8 mouse cellular contexts compared by ENCODE assay signal in genomic region chr8:46941295-46941694, GRCm38 (mm10). TPM values are rescaled to one million over a fixed set of nuclear protein-coding genes. Genes with fewer than 3 reads are reported as not detected.
DNase-seq lines count a peak whose midpoint lies in the region; ATAC-seq lines count a peak whose summit lies in the region.

No protein-coding gene starts in this region.

- H3K9me3 ChIP-seq in liver, embryonic 16.5 days (replicated peaks; ENCODE audit: control insufficient read depth, low read length): no peaks in the 10 kb centered on the region
- H3K9me3 ChIP-seq in heart, embryonic 13.5 days: no peaks in the 10 kb centered on the region

- no peak overlapping the region for H3K4me2 ChIP-seq in liver, embryonic 16.5 days (ENCODE audit: low read depth, low read length)
- H3K4me2 ChIP-seq in heart, embryonic 13.5 days: peak overlapping the region; percentile 43

- no peak overlapping the region for H3K27ac ChIP-seq in liver, embryonic 16.5 days (ENCODE audit: low read length)
- H3K27ac ChIP-seq in heart, embryonic 13.5 days (replicated peaks): peak overlapping the region; percentile 43

- H3K36me3 ChIP-seq in liver, embryonic 16.5 days (ENCODE audit: control insufficient read depth, insufficient read depth): no peaks in the 10 kb centered on the region
- H3K36me3 ChIP-seq in heart, embryonic 13.5 days: no peaks in the 10 kb centered on the region

- no peaks in the 10 kb centered on the region for H3K27me3 ChIP-seq in liver, embryonic 16.5 days (ENCODE audit: control insufficient read depth, insufficient read depth, low read depth, low read length)
- no peaks in the 10 kb centered on the region for H3K27me3 ChIP-seq in heart, embryonic 13.5 days (replicated peaks)

- ATAC-seq in liver, embryonic 16.5 days (ENCODE audit: low read depth): peak; percentile 58
- no peak for ATAC-seq in heart, embryonic 13.5 days (ENCODE audit: extremely low read depth, insufficient number of reproducible peaks, low FRiP score, low TSS enrichment)

- 55% methylated on average over 11 of the region's 11 CpGs for WGBS in liver, embryonic 16.5 days (ENCODE audit: insufficient replicate concordance)
- WGBS in heart, embryonic 13.5 days: 48% methylated on average over 11 of the region's 11 CpGs

- DNase-seq in liver: no peak
- peak; percentile 48 for DNase-seq in adrenal gland, postnatal 10 days
- DNase-seq in kidney, postnatal 36 days: peak; percentile 83 to 92
- peak; percentile 54 to 60 for DNase-seq in spleen, adult 18-20 months
- DNase-seq in right cerebral cortex, postnatal 14 days: no peak
- no peak for DNase-seq in neural tube, embryonic 10.5 days (ENCODE audit: extremely low spot score, low spot score)

- H3K4me1 ChIP-seq in liver, embryonic 16.5 days (ENCODE audit: control insufficient read depth, low read depth, low read length): no peaks in the 10 kb centered on the region
- H3K4me1 ChIP-seq in heart, embryonic 13.5 days: peaks cover 13% of the 10 kb centered on the region

- H3K4me3 ChIP-seq in liver, embryonic 16.5 days (ENCODE audit: low read depth, low read length): no peak overlapping the region
- no peak overlapping the region for H3K4me3 ChIP-seq in heart, embryonic 13.5 days

- no peak overlapping the region for H3K9ac ChIP-seq in liver, embryonic 16.5 days (ENCODE audit: low read depth, low read length)
- H3K9ac ChIP-seq in heart, embryonic 13.5 days: no peak overlapping the region

RNA-seq across cellular contexts. Expression of gene Enpp6, which starts 45.4 kb away (rescaled TPM):
- polyA plus RNA-seq in liver, embryonic 16.5 days (2015; fragmentation: Nextera tagmentation; extraction: Ambion mirVana): 0.34 and 0.41 TPM in 2 replicates
- 1 to 10 TPM; 1.6 to 2.3 TPM for total RNA-seq in adrenal gland, postnatal 10 days (2021)
- polyA plus RNA-seq in heart, embryonic 13.5 days (2015; fragmentation: Nextera tagmentation; extraction: Ambion mirVana): 1.9 and 2.9 TPM in 2 replicates

Comparison
In these comparisons a context has a peak if more than half of its experiments do, and no peak if none do; other contexts are left out.
1. DNase-seq: peak in adrenal gland, postnatal 10 days (single experiment), kidney, postnatal 36 days (2 of 2) and spleen, adult 18-20 months (2 of 2); none in liver (single experiment), right cerebral cortex, postnatal 14 days (single experiment) and neural tube, embryonic 10.5 days (single experiment).